Mouse (Mus musculus): ENCODE results near the gene Gpr137. TPM values are rescaled to one million over a fixed set of nuclear protein-coding genes. Genes with fewer than 3 reads are reported as not detected.
A peak's percentile ranks its signal among the peaks of the same experiment; 100 is the strongest.

Gene Gpr137
- polyA plus RNA-seq, 1 experiment from 2014 or later = 37.7 TPM

DNA sequence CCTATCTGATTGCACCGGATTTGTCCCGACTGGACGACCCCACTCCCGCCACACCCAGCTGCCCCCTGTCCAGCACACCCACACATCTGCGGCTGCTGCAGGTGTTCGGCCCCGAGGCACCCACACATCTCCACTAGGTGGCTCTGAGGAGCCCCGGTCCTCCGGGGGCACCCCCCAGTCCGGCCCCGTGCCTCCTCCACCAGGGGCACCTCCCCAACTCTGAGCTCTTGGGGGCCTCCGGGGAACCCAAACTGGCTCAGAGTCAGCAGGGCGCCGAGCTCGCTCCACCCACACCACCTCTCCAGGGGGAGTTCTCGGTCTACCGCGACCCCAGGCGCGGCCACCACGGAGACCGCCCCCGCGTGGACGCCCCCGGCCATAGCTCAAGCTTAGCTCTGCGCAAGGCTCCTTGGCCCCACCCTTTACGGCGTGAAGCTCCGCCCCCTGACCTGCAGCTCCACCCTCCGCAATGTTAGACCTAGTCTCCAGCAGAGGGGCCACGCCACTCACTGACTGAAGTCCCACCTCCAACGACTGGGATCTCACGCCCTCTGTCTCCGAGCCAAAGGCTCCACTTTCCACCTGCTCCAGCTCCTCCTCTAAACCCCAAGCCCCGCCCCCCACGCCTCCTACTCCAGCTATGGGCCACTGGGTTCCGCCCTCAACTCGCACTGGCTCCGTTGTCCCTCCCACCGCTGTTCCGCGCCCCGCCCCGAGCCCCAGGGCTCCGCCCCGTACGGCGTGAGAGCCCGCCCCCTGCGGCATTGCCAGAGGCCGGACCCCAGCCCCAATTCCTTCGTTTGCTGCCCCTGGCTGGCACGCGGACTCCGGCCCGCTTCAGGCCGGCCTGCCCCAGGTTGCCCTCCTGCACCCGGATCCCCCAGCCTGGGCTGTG, 37.5 kb upstream of the Gpr137 start:
- H3K36me3 ChIP-seq = peaks cover 38% of the 10 kb centered on the region
- ATAC-seq (ENCODE audit: low FRiP score, low read depth) = peak; percentile 86
- peak overlapping the region; percentile 95 for H3K27ac ChIP-seq (replicated peaks)
- WGBS = 1% methylated on average over 58 of the region's 59 CpGs
- H3K4me3 ChIP-seq = peak overlapping the region; percentile 74
- peak overlapping the region; percentile 69 for H3K9ac ChIP-seq (replicated peaks)
- peak overlapping the region; percentile 74 for H3K4me2 ChIP-seq (replicated peaks)
- H3K27me3 ChIP-seq = no peaks in the 10 kb centered on the region
- H3K4me1 ChIP-seq = peaks cover 46% of the 10 kb centered on the region
- no peaks in the 10 kb centered on the region for H3K9me3 ChIP-seq

DNA sequence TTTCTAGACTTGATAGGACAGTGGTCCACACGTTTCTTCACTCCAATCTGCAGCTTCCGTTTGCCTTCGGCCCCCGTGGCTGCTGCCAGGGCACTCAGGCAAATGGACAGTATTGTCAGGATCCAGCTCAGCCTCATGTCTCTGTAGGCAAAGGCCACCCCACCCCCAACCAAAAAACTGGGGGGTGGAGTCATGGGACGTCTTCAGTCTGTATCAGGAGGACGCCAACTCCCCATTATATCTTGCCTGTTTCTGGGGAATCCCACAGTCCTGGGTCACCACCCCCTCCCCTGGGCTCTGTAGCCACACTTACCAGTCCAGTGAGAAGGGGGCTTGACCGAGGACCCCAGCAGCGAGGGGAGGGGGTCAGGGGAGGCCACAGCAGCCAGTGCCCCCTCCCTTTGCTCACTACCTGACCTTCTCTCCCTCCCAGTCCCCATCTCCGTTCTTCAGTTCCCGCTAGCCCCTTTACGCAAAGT, 36.8 kb upstream of the Gpr137 start:
- Histone ChIP-seq H3K27me3 (no peaks in the 10 kb centered on the region), H3K4me3 (peak overlapping the region; percentile 74), H3K9me3 (no peaks in the 10 kb centered on the region), H3K36me3 (peaks cover 36% of the 10 kb centered on the region), H3K4me2 (replicated peaks) (peak overlapping the region; percentile 74), H3K27ac (replicated peaks) (peak overlapping the region; percentile 95), H3K9ac (replicated peaks) (peak overlapping the region; percentile 68), H3K4me1 (peaks cover 47% of the 10 kb centered on the region)
- ATAC-seq (ENCODE audit: low FRiP score, low read depth) = no peak
- 13% methylated on average over 11 of the region's 11 CpGs for WGBS

DNA sequence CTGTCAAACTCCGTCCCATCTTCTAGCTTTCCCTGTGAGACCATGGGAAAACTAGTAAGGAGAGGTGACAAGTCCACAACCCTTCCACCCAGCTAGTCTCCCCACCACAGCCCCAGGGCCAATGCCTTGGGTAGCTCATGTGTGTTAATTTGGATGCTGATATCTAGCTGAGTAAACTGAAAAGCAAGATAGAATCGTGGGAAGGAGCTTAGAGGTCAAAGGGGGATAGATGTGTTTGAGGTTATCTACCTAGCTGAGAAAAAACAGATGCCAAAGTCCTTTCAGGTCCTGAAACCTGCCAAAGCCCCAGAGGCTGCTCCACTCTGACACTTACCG, 36.3 kb upstream of the Gpr137 start:
- ATAC-seq (ENCODE audit: low FRiP score, low read depth) = no peak
- Histone ChIP-seq H3K9ac (replicated peaks) (peak overlapping the region; percentile 68), H3K36me3 (peaks cover 32% of the 10 kb centered on the region), H3K4me1 (peaks cover 48% of the 10 kb centered on the region), H3K27ac (replicated peaks) (peak overlapping the region; percentile 95), H3K27me3 (no peaks in the 10 kb centered on the region), H3K4me3 (peak overlapping the region; percentile 74), H3K9me3 (no peaks in the 10 kb centered on the region), H3K4me2 (replicated peaks) (peak overlapping the region; percentile 74)
- WGBS = 45% methylated on average over 3 of the region's 3 CpGs

DNA sequence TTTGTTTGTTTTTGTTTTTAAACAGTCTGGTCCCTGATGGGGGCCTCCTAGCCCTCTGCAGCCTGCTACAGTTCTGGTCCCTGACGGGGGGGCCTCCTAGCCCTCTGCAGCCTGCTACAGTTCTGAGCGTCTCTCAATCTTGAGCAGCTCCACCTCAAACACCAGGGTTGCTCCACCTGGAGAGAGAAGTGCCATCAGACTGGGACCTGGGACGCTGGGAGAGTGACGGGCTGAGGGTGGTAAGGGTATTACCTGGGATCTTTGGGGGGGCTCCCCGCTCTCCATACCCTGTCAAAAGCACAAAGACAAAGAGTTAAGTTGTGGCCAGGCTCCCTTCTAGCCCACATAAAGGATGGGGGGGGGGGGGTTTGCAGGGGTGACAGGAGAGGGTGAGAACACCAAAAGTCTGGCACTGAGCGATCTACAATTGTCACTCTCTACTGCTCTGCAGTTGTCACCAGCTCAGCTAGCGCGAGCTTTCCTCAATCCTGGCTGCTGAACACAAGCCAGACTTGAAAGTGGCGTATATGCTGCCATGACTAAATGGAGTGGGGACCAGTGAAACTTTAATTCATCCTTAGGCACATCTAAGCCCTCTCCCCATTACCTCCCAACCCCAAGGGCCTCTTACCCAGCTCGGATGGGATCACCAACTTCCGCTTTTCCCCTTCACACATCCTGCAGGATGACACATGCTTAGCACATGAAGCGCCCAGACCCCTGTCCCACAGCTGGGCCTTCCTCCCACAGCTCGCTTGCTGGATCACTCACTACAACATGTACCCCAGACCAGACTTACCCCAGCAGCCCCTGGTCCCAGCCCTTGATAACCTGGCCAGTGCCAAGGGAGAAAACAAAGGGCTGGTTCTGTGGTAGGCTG, 35.7 kb upstream of the Gpr137 start:
- ATAC-seq (ENCODE audit: low FRiP score, low read depth) = no peak
- peak overlapping the region; percentile 68 for H3K9ac ChIP-seq (replicated peaks)
- peak overlapping the region; percentile 74 for H3K4me2 ChIP-seq (replicated peaks)
- peaks cover 28% of the 10 kb centered on the region for H3K36me3 ChIP-seq
- peaks cover 51% of the 10 kb centered on the region for H3K4me1 ChIP-seq
- H3K9me3 ChIP-seq = no peaks in the 10 kb centered on the region
- H3K27me3 ChIP-seq = 0 out of 2 replicates have a peak, but pooled peaks cover 2% of the 10 kb centered on the region
- 85% methylated on average over 13 of the region's 13 CpGs for WGBS
- H3K27ac ChIP-seq (replicated peaks) = peak overlapping the region; percentile 95
- H3K4me3 ChIP-seq = peak overlapping the region; percentile 74

DNA sequence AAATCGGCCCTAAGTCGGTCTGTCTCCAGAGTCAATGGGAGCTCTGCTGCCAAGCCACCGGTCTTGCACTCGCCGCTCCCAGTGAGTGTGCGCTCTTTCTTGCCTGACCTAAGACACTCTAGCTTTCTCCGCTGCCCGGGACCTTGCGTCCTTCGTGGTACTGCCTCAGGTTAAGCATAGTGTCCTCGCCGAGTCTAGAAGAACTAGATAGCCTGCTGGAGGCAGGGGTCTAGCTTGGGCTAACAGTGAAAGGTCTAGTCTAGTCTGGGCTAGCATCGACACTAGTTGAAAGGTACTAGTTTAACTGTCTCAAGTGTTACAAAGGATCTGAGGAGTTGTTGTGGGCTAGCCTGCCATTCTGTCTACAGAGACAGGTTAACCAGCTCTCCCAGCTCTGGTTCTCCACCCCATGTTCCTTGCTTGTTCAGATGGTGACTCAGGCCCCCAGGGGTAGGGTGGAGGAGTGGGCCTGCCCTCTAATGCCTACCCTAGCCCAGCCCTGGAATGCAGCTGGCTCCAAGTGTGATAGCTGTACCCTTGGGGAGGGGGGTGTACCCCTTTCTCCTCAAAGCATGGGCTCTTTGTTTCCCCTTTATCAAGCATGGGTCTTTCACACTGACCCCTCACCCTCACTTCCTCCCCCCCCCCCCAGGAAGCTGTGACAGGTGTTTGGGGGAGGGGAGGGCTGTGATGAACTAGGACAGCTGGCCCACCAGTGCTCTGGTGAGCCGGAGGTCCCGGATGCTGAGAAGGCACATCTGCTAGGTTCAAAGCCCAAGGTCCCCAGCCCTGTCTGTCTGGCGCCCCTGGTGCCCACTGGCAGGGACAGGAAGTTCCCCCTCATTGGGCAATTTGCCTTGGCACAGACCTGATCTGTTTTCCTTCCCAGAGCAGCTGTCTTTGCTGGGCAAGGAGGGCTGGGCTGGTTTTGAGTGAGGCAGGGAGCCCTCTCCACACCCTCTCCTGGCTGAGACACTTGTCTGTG, 33.5 kb upstream of the Gpr137 start, which contains the start of gene Plcb3:
Gene Plcb3 (minus strand): TSS at position 934 of the 985 bp plus-strand sequence.
- ATAC-seq (ENCODE audit: low FRiP score, low read depth) = no peak
- Histone ChIP-seq H3K36me3 (peaks cover 19% of the 10 kb centered on the region), H3K9ac (replicated peaks) (peak within 1 kb of the TSS; percentile 92), H3K9me3 (no peaks in the 10 kb centered on the region), H3K4me3 (peak within 1 kb of the TSS; percentile 78), H3K27ac (replicated peaks) (peak within 1 kb of the TSS; percentile 95), H3K4me2 (replicated peaks) (peak within 1 kb of the TSS; percentile 94), H3K27me3 (peaks cover 23% of the 10 kb centered on the region), H3K4me1 (peaks cover 47% of the 10 kb centered on the region)
- WGBS = under 1% methylated on average over 16 of the region's 16 CpGs

DNA sequence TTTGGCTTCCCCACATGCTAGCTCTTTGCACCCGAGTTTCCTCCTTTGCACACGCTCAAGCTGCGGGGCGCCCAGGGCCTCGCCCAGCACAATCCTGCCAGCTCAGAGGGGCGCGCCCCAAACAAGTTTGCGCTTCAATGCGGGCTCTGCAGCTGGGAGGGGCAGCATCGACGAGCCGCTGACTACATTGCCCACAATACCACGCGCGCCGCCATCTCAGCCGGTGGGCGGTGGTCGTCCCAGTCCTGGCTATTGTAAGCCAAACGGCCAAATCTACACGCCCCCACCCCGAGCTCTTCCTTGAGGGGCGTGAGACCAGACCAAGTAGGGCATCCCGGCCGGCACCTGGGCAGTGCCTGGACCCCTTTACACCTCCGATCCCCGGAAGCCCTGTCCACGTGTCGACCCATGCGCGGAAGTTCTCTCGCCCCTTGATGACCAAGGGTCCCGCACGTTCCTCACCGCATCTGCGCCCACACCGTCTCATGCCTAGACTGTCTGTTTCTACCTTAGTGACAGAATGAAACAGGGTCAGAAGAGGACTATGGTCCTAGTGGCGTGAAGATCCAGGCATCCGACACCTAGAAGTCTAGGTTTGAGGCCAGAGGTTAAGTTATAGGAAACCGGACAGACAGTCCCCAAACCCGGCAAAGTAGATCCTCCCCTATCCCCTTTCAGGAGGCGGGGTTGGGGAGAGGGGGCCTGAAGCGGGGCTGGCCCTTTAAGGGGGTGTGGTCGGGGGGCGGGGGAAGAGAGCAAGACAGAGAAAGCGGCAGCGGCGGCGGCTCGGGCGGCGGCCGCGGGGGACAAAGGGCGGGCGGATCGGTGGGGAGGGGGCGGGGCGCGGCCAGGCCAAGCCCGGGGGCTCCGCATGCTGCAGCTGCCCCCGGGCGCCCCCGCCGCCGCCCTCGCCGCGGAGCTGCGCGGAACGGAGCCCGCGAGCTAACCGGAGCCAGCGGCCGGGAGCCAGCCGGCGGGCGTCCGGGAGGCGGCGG, 32.2 kb upstream of the Gpr137 start, which contains the start of gene Ppp1r14b:
Gene Ppp1r14b (plus strand): TSS at position 758 of the 995 bp plus-strand sequence.
- Histone ChIP-seq H3K27ac (replicated peaks) (peak within 1 kb of the TSS; percentile 95), H3K9me3 (no peaks in the 10 kb centered on the region), H3K36me3 (peaks cover 19% of the 10 kb centered on the region), H3K4me2 (replicated peaks) (peak within 1 kb of the TSS; percentile 94), H3K4me3 (peak within 1 kb of the TSS; percentile 78), H3K4me1 (peaks cover 58% of the 10 kb centered on the region), H3K9ac (replicated peaks) (peak within 1 kb of the TSS; percentile 92), H3K27me3 (peaks cover 37% of the 10 kb centered on the region)
- peak; percentile 69 for ATAC-seq (ENCODE audit: low FRiP score, low read depth)
- WGBS = under 1% methylated on average over 76 of the region's 84 CpGs

DNA sequence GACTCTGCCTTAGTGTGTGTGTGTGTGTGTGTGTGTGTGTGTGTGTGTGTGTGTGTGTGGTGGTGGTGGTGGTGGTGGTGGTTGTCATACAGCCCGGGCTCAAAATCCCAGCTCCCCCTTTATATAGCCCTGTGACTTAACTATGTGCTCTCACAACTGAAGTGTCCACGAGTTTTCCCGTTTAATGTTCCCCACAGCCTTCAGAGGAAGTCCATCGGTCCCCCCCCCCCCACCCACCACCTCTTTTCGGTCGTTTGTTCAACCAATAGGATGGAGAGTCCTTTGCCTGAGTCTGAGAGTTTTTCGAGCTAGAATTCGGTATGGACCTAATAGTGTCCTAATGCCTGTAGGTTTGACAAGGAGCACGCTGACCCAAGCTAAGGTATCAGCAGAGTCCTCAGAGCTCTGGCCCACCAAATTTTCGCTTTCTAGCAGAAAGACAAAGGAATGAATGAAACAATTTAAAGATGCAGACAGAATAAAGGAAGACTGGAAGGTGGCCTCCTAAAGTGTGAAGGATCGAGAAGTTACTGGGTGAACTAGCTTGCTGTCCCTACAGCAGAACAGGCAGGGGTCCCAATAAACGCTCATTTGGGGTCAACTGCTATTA, 31.4 kb upstream of the Gpr137 start:
- peak overlapping the region; percentile 94 for H3K4me2 ChIP-seq (replicated peaks)
- H3K9ac ChIP-seq (replicated peaks) = peak overlapping the region; percentile 92
- no peaks in the 10 kb centered on the region for H3K9me3 ChIP-seq
- H3K4me3 ChIP-seq = peak overlapping the region; percentile 78
- peaks cover 56% of the 10 kb centered on the region for H3K4me1 ChIP-seq
- peaks cover 45% of the 10 kb centered on the region for H3K27me3 ChIP-seq
- 36% methylated on average over 11 of the region's 12 CpGs for WGBS
- peak overlapping the region; percentile 95; the same call in 1 of the 2 replicates for H3K27ac ChIP-seq (replicated peaks)
- ATAC-seq (ENCODE audit: low FRiP score, low read depth) = no peak
- H3K36me3 ChIP-seq = peaks cover 19% of the 10 kb centered on the region

DNA sequence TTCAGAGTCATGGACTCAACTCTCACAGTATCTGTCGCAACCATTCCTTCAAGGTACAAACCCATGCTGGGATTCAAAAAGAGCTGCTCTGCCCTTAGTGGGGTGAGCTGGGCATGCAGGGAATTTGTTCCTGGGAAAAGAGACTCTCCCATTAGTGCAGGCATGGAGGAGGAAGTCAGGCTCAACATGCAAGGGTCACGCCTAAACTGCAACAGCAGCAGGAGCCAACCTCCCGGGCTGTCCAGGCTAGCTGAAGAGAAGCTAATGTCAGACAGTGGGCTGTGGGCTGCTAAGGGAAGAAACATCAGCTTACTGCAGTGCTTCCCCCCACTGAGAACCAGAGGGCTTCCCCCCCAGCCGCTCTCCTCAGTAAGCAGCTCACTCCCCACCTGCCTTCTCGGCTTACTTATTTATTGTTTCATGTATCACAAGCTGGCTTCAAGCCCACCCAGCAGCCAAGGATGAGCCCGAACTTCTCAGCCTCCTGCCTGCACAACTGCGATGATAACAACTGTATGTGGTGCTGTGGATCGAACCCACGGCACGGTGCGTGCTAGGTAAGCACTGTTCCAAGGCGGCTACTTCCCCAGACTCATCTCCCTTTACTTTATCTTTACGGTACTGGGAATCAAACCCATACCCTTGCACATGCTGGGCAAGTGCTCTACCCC, 30.1 kb upstream of the Gpr137 start:
- no peak for ATAC-seq (ENCODE audit: low FRiP score, low read depth)
- no peak overlapping the region for H3K9ac ChIP-seq (replicated peaks)
- H3K36me3 ChIP-seq = peaks cover 9% of the 10 kb centered on the region
- WGBS = 81% methylated on average over 13 of the region's 13 CpGs
- no peaks in the 10 kb centered on the region for H3K9me3 ChIP-seq
- H3K4me2 ChIP-seq (replicated peaks) = no peak overlapping the region
- no peak overlapping the region for H3K4me3 ChIP-seq
- peaks cover 43% of the 10 kb centered on the region for H3K4me1 ChIP-seq
- peaks cover 57% of the 10 kb centered on the region for H3K27me3 ChIP-seq
- no peak overlapping the region for H3K27ac ChIP-seq (replicated peaks)

DNA sequence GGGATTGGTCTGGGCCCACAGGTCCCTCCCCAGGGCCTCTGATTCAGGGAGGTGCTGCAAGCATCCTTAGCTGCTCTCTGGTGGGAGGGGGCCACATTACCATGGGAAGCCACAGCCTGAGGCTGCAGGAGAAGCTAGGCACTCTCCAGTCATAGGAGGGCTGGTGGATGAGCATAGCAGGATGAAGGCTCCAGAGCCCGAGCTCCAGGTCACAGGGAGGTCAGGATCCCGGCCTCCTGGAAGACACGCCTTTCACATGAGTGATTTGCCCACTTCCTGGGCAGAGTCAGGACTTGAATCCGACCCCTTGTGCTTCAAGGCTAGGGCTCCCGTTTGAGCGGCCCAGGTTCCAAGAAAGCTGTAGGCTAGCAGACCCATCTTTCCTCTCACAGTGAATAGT, 29.4 kb upstream of the Gpr137 start:
- Histone ChIP-seq H3K9me3 (no peaks in the 10 kb centered on the region), H3K4me1 (peaks cover 37% of the 10 kb centered on the region), H3K4me3 (no peak overlapping the region), H3K9ac (replicated peaks) (no peak overlapping the region), H3K4me2 (replicated peaks) (no peak overlapping the region), H3K27ac (replicated peaks) (no peak overlapping the region), H3K27me3 (peaks cover 57% of the 10 kb centered on the region), H3K36me3 (0 out of 2 replicates have a peak, but pooled peaks cover 3% of the 10 kb centered on the region)
- 51% methylated on average over 6 of the region's 6 CpGs for WGBS
- ATAC-seq (ENCODE audit: low FRiP score, low read depth) = no peak
